Mouse (Mus musculus) intestine, embryonic 14.5 days (tissue): Measurements from ENCODE around the gene Hcar2. TPM values are rescaled to one million over a fixed set of nuclear protein-coding genes. Genes with fewer than 3 reads are reported as not detected.

Source experiments
- ATAC-seq: fragments of 200-750 bp; cut with Nextera tagmentation; replicated peaks from 2 replicates; pipeline ENCODE4 v1.8.0; 2017; ENCODE audit warnings: low read depth, moderate number of reproducible peaks, moderate TSS enrichment, moderate library complexity; ENCODE audit not compliant: low FRiP score, low TSS enrichment
- DNase-seq: peaks from one replicate; pipeline ENCODE4 v3.0.0-alpha.2; 2018; ENCODE audit warnings: low spot score
- H3K27ac ChIP-seq: fragments of 300-500 bp; sonication (generic); 2 replicates; pipeline ENCODE4 v1.5.1; 2014; ENCODE audit warnings: low read depth, mild to moderate bottlenecking, control low read depth
- H3K27me3 ChIP-seq: fragments of 300-500 bp; sonication (generic); replicated peaks from 2 replicates; pipeline ENCODE4 v1.6.1; 2014; ENCODE audit warnings: low read length, control low read depth; ENCODE audit not compliant: control insufficient read depth, insufficient read depth
- H3K36me3 ChIP-seq: fragments of 300-500 bp; sonication (generic); 2 replicates; pipeline ENCODE4 v1.6.1; 2014; ENCODE audit warnings: low read length, control low read depth; ENCODE audit not compliant: control insufficient read depth, insufficient read depth
- H3K4me1 ChIP-seq: fragments of 300-500 bp; sonication (generic); replicated peaks from 2 replicates; pipeline ENCODE4 v1.6.1; 2014; ENCODE audit warnings: low read length, control low read depth, mixed read lengths; ENCODE audit not compliant: control insufficient read depth, insufficient read depth
- H3K4me2 ChIP-seq: fragments of 300-500 bp; sonication (generic); 2 replicates; pipeline ENCODE4 v1.6.1; 2014; ENCODE audit warnings: low read length
- H3K4me3 ChIP-seq: fragments of 300-500 bp; sonication (generic); 2 replicates; pipeline ENCODE4 v1.5.1; 2014; ENCODE audit warnings: low read depth, low read length, control low read depth, mixed read lengths
- H3K9ac ChIP-seq: fragments of 300-500 bp; sonication (generic); 2 replicates; pipeline ENCODE4 v1.6.1; 2014; ENCODE audit warnings: mild to moderate bottlenecking, low read length
- H3K9me3 ChIP-seq: fragments of 300-500 bp; sonication (generic); 2 replicates; pipeline ENCODE4 v1.6.1; 2016; ENCODE audit warnings: low read length, control low read depth; ENCODE audit not compliant: control insufficient read depth
- WGBS: fragments of 180-500 bp; shearing (Covaris S2); extraction: QIAGEN DNeasy Blood & Tissue Kit; methylation state at CpG from one replicate; pipeline ENCODE4 v1.1.7; 2014; 5-methylcytosine and 5-hydroxymethylcytosine counted together
- polyA plus RNA-seq: library from polyadenylated mRNA; unstranded; fragments of >200 nt; fragmentation: Nextera tagmentation; extraction: Ambion mirVana; gene quantifications from 2 replicates; pipeline ENCODE4 v1.2.1, GENCODE M21; 2014

Gene Hcar2
- polyA plus RNA-seq, 1 experiment from 2014 or later = 0.15 TPM

GRCm38 (mm10) chr5:123878056-123878455 is 12.8 kb upstream of the Hcar2 start:
- Histone ChIP-seq H3K27me3 (no peaks in the 10 kb centered on the region), H3K4me2 (peak overlapping the region; percentile 38), H3K27ac (no peak overlapping the region), H3K36me3 (no peaks in the 10 kb centered on the region), H3K9me3 (no peaks in the 10 kb centered on the region), H3K9ac (no peak overlapping the region), H3K4me1 (peaks cover 23% of the 10 kb centered on the region), H3K4me3 (peak overlapping the region; percentile 20)
- DNase-seq = no peak
- no peak for ATAC-seq
- WGBS = 48% methylated on average over 14 of the region's 14 CpGs

- Histone ChIP-seq H3K4me3 (no peak overlapping the region), H3K4me2 (no peak overlapping the region), H3K27me3 (no peaks in the 10 kb centered on the region), H3K9ac (no peak overlapping the region), H3K36me3 (no peaks in the 10 kb centered on the region), H3K4me1 (peaks cover 10% of the 10 kb centered on the region), H3K9me3 (no peaks in the 10 kb centered on the region), H3K27ac (no peak overlapping the region)
- no peak for ATAC-seq
- 84% methylated on average over 5 of the region's 5 CpGs for WGBS
- no peak for DNase-seq
Observed at GRCm38 (mm10) chr5:123874177-123874576, 8.9 kb upstream of the Hcar2 start.

GRCm38 (mm10) chr5:123869615-123870014 is 4.3 kb upstream of the Hcar2 start:
- Histone ChIP-seq H3K36me3 (no peaks in the 10 kb centered on the region), H3K27me3 (no peaks in the 10 kb centered on the region), H3K9me3 (no peaks in the 10 kb centered on the region), H3K9ac (no peak overlapping the region), H3K4me3 (no peak overlapping the region), H3K4me1 (no peaks in the 10 kb centered on the region), H3K4me2 (no peak overlapping the region), H3K27ac (no peak overlapping the region)
- DNase-seq (no peak), ATAC-seq (no peak)
- WGBS = 84% methylated on average over 4 of the region's 4 CpGs

- no peak for ATAC-seq
- Histone ChIP-seq H3K4me1 (no peaks in the 10 kb centered on the region), H3K4me2 (no peak overlapping the region), H3K36me3 (no peaks in the 10 kb centered on the region), H3K9me3 (no peaks in the 10 kb centered on the region), H3K27me3 (no peaks in the 10 kb centered on the region), H3K9ac (no peak overlapping the region), H3K4me3 (no peak overlapping the region), H3K27ac (no peak overlapping the region)
- DNase-seq = no peak
- 91% methylated on average over 4 of the region's 4 CpGs for WGBS
Observed at GRCm38 (mm10) chr5:123866457-123866856, 1.2 kb upstream of the Hcar2 start.

GRCm38 (mm10) chr5:123863934-123864333 is 1.4 kb downstream of the Hcar2 start:
- no peak overlapping the region for H3K4me3 ChIP-seq
- ATAC-seq = no peak
- WGBS = 90% methylated on average over 14 of the region's 14 CpGs

GRCm38 (mm10) chr5:123862374-123863350 is 2.6 kb downstream of the Hcar2 start:
- 0 out of 2 replicates have a peak overlapping the region, but pooled peaks have one; percentile 6 for H3K4me2 ChIP-seq
- WGBS = 70% methylated on average over 15 of the region's 15 CpGs
- ATAC-seq (no peak), DNase-seq (no peak)
- no peak overlapping the region for H3K4me3 ChIP-seq
- no peaks in the 10 kb centered on the region for H3K36me3 ChIP-seq
- no peak overlapping the region for H3K9ac ChIP-seq
- H3K4me1 ChIP-seq = no peaks in the 10 kb centered on the region
- H3K9me3 ChIP-seq = no peaks in the 10 kb centered on the region
- no peak overlapping the region for H3K27ac ChIP-seq
- H3K27me3 ChIP-seq = no peaks in the 10 kb centered on the region

More at GRCm38 (mm10) chr5:123863934-123864333, 1.4 kb downstream of the Hcar2 start:
- no peak for DNase-seq
- H3K9me3 ChIP-seq = no peaks in the 10 kb centered on the region
- no peak overlapping the region for H3K4me2 ChIP-seq
- H3K9ac ChIP-seq = no peak overlapping the region
- H3K36me3 ChIP-seq = no peaks in the 10 kb centered on the region
- no peaks in the 10 kb centered on the region for H3K4me1 ChIP-seq
- no peak overlapping the region for H3K27ac ChIP-seq
- no peaks in the 10 kb centered on the region for H3K27me3 ChIP-seq

GRCm38 (mm10) chr5:123858798-123859197 is 6.5 kb downstream of the Hcar2 start:
- H3K36me3 ChIP-seq = no peaks in the 10 kb centered on the region
- H3K9ac ChIP-seq = no peak overlapping the region
- no peak for DNase-seq
- no peaks in the 10 kb centered on the region for H3K4me1 ChIP-seq
- H3K4me2 ChIP-seq = no peak overlapping the region
- no peak overlapping the region for H3K27ac ChIP-seq
- WGBS = 86% methylated on average over 11 of the region's 11 CpGs
- no peak for ATAC-seq
- no peaks in the 10 kb centered on the region for H3K27me3 ChIP-seq
- no peaks in the 10 kb centered on the region for H3K9me3 ChIP-seq
- H3K4me3 ChIP-seq = no peak overlapping the region

- no peaks in the 10 kb centered on the region for H3K9me3 ChIP-seq
- H3K4me3 ChIP-seq = no peak overlapping the region
- no peaks in the 10 kb centered on the region for H3K27me3 ChIP-seq
- H3K4me1 ChIP-seq = no peaks in the 10 kb centered on the region
- peak overlapping the region; percentile 64 for H3K27ac ChIP-seq
- no peak overlapping the region for H3K9ac ChIP-seq
- no peaks in the 10 kb centered on the region for H3K36me3 ChIP-seq
- WGBS = 63% methylated on average over 9 of the region's 9 CpGs
- DNase-seq = no peak
- ATAC-seq = peak; percentile 88
- H3K4me2 ChIP-seq = 0 out of 2 replicates have a peak overlapping the region, but pooled peaks have one; percentile 5
Observed at GRCm38 (mm10) chr5:123854511-123854910, 10.8 kb downstream of the Hcar2 start.
